Mouse (Mus musculus) CD4-positive helper T cell, adult 2 months (primary cell): ENCODE measurements around the gene Pard3.
A peak's percentile ranks its signal among the peaks of the same experiment; 100 is the strongest.

Experiments used
- DNase-seq: peaks from one replicate; pipeline ENCODE4 v3.0.0-alpha.2; 2012; ENCODE audit warnings: low read depth, missing footprints, low spot score

Pard3 gene

DNA sequence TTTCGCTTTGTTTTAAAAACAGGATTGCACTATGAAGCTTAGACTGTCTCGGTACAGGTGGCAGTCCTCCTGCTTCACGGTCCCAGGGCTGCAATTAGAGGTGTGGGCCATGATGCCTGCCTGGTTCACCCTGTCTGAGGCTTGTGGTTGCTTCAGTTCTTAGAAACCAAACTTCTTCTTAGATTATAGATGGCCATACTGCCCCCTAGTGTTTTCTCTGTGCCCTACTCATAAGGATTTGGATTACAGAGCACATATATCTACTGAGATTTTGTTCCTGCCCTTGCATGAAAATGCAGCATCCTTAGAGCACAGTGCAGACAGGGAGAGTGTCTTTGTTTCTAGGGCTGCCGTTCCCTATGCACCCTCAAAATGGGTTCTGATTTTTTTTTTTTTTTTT lies 114.9 kb downstream of the Pard3 start:
- peak; percentile 49 for DNase-seq

DNA sequence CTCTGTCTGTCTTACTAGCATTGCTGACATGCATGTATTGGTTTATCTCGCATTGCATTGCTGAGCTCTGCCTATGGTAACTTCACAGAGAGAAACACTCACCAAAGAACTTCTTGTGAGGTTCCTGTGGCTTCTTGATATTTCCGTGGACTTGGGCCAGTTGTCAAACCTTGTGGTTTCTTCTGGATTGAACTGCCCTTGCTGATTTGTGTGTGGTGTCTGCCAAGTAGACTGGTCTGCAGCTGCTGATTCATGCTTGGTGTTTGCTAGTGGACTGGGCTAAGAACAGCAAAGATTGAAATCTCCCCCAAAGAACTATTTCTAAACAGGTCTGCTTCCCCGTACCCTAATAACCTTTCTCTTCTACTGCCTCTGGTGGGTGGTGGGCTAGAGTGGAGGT lies 117.6 kb downstream of the Pard3 start:
- no peak for DNase-seq

DNA sequence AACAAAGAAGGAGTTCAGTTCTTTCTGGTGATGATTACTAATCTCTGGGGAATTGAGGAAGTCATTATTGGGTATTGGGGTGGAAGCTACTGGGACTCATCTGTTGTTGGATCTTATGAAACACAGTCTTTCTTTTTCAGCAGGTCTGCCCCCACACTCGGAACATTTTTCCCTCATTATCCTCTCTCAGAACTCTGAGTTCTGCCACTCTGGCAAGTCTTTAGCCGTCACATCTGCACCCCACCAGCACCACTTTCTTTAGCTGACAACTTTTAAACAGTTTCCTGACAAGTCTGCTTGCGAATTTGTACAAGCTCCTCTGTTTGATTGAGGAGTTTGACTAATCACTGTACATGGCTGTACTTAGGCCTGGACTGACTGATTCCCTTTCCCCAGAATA lies 118.4 kb downstream of the Pard3 start:
- no peak for DNase-seq

DNA sequence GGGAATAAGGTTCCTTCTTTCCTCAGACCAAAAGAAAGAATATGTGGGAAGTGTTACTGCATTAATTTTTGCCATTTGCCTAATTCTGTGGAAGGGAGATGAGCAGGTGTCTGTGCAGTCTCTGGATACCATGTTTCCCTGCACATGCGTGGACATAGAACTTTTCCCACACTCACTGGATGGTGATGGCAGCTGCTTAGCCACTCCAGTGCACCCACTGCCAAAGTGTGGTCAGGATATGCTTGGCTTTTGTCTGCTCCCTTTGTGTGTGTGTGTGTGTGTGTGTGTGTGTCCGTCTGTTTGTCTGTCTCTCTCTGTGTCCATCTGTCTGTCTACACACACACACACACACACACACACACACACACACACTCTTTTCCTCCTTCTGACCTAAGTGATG lies 119.8 kb downstream of the Pard3 start:
- DNase-seq = no peak

DNA sequence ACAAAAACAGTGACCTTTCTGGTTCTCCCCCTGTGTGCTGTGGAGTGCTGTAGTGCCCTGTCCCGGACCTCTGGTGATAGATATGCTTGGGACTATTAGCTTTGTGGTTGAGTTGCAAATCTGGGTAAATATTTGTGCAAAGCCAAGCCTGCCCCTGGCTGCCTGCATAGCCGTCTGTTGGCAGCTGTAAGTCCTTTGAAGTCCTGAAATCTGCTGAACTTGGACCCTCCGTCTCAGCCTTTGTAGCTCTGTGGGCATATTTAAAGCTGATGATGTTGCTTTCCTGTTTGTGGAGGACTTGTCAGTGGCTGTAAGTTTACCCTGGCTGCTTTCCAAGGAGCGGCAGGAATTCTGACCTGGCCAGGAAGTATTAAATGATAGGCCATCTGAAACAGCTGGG lies 120.3 kb downstream of the Pard3 start:
- no peak for DNase-seq

DNA sequence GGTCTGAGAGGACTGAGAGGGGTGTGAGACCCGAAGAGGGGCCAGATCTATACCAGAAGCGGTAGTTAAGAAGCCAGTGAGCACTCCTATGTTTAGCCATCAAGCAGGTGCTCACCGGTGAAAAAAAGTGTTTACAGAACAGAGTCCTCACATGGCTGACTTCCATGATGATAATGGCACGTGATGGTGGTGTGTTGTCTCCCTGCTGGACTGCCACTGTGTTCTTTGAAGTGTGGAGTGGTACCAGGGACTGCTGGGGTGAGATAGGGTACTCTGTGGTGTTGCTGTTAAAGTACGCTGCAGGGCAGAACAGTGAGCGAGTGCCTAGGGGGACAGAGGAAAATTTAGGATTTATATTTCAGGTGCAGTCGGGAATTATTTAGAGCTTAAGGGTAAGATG lies 122.2 kb downstream of the Pard3 start:
- DNase-seq = no peak

DNA sequence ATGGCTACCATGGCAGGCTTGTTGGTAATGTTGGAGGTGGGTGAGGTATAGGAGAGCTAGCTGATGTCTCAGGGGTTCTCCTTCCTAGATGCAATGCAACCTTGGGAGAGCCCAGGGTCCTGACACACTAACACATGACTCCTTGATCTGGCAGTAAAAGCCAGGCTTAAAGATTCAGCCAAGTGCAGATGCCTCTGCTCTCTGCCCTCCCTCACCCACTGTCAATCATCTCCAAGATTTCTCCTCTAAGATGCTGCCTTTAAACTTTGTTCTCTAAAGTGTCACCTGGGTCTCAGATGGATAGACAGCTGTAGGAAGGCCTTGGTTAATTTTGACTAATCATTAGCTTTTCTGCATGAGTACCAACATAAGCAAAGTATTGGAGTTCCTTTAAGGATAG lies 125.0 kb downstream of the Pard3 start:
- DNase-seq = no peak

DNA sequence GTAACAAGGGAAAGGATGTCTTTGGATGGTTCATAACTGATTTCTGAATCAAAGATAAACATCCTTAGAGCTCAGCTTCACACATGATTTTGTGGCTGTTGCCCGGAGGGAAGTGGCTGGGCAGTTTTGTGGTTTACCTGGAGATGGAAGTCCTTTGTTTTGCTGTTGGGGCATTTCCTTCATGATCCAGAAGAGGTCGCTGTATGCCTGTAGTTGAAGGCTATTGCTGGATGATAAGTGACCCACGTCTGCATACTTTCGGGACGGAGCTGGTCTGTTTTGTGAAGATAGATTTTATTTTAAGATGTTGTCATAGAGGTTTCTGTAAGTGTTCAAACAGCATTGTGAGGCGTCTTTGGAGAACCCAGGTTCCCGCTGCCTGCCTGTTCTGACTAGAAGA lies 126.7 kb downstream of the Pard3 start:
- peak; percentile 14 for DNase-seq

DNA sequence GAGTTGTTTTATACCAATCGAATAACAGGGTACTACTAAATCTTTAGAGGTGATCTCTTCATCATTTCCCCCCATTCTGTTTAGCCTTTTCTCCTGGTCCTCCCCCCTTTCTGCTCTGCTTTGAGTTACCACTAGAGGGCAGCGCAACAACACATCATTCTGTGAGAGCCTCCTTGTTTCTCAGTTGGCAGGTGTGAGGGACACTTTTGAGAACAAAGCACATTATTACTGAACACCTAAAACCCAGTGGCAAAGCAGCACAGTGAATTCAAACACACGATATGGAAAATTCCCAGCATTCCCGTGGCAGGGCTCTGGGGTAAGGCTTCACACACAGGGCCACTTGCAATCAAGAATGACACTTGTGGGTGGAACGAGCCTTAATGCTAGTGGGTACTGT lies 127.7 kb downstream of the Pard3 start:
- DNase-seq = peak; percentile 27

DNA sequence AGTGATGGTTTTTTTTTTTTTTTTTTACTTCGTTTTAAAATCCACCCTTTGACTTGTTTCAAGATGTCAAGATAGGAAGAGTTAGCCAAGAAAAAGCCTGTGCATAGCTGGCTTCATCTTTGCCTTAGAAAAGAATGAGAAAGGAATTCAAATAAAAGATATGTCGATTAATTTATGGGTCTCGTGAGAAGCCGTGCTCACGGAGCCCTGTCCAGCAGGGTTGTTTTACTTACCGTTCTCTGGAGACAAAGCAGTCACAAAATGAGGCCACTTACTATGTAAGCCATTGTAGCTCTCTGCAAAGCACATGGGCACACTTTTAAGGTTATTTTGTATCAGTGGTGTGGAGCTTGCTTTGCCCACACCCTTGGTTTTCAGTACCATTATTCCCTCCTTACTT lies 128.1 kb downstream of the Pard3 start:
- no peak for DNase-seq

DNA sequence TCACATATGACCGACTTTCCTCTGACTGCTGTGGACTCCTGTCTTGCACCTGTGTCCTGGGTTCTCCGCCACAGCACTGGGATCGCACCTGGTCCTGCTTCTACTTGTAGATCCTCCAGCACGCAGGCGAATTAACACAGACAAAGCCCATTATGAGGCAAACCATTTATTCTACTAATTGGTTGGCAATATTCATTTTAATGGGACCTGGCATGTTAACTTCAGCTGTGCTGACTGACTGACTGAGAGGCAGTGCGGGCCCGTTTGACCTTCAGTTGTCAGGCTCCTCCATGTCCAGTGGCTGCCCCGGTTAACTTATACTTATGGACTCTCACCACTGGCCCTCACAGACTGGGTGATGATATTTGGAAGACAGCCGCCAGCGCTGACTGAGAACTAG lies 128.6 kb downstream of the Pard3 start:
- DNase-seq = no peak

DNA sequence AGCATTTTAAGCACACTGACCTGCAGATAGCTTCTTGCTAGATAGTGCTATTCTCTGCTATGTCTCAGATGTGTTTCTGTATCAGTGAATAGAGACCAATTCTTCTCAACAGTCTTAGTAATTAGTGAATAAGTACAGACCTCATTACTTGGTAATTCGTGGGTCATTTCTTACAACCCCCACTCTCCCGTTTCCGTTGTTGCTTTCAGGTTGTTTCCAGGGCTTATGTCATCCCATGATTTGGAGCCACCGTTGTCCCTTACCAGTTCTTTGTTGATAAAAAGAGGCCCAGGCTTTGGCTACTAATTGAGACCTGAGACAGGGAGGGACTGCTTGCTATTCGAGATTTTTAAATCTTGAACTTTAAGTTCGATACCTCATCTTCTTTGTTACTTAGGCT lies 129.7 kb downstream of the Pard3 start:
- no peak for DNase-seq

DNA sequence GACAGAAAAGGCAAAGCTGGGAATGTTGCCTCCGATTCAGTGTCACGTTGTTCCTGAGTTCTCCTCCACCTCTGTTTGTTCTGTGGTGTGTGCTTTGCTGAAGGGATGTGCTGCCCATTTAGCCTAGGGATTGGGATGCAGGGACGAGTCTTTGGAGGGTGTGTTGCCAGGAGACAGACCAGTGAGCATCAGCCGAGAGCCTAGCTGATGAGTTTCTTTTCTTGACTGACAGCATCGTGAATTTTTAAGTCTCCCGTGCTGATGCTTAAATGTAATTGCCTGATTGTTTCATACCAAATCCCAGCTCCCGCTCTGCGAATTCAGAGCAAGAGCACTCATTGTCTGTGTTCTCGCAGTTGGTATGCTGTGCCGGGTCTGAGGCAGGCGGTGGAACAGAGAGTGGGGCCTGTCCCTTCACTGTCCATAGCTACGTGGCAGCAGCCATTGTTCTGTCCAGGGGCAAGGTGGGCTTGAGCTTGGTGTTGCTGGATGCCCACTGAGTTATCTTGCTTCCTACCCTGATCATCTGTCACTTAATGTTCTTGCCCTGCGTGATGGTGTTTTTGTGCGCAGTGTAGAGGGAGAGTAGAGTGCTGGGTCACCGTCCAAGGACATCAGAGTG lies 131.2 kb downstream of the Pard3 start:
- DNase-seq = no peak

DNA sequence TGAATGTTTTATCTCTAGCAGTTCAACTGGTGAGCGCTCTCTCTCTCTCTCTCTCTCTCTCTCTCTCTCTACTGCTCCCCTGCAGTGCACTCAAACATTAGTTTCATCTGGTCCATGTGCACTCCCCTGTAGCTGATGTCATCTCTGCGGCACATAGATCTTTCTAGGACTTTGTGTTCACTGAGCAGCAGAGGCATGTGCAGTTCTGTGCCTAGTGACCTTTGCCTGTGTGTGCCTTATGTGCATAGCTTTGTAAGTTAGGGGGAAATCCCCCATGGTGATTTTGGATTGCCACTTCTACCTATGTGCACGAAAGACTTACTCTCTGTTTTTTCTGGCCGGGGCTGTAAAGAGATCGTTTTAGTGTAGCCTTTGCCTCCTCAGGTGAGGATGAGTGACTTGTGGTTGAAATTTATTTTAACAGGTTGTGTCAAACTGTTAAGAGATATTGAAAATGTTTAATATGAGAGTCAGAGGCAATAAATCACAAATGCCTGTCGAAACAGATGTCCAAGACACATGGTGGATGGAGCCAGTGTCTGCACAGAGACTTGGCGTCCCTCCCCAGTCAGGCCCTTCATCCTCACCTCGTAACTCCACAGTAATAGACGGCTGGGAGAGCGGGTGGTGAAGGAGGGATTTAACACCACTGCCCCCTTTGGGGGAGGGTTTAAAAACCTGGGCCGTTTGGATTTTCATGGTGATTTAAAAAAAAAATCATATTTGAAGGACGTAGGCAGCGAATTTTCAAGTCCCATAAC lies 133.0 kb downstream of the Pard3 start:
- no peak for DNase-seq

DNA sequence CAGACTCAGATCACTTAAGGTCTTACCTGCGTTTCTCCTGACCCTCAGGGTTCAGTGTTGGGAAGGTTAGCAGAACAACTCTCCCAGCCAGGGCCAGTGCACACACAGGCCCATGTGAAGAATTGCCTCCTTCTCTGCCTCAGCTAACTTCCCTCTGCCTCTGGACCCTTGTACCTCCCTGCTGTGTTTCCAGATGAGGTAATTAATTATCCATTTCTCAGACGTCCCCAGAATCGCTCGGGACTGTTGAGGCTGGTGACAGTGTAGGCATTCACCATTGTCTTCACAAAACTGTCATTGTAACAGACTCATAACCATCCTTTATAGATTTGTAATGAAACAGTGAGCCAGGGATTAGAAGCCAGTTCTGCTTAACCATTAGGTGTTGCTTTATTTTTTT lies 143.8 kb downstream of the Pard3 start:
- no peak for DNase-seq

DNA sequence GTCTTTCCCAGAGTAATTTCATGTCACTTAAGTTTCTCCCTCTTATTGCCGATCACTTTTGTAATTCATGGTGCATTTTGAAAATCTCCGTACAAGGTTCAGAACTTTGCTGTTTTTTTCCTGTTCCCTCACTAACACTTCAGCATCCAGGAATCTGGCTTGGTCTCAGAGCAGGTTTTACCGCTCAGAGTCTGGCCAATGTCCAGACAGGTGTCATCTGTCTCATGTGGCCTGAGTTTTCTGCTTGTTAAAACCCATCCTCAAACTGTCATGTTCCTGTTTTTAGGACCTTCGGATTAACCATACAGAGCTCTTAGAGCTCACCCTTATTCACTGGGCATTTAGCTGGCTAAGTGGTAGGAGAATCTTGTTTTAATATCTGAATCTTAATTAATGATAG lies 146.9 kb downstream of the Pard3 start:
- DNase-seq = no peak

DNA sequence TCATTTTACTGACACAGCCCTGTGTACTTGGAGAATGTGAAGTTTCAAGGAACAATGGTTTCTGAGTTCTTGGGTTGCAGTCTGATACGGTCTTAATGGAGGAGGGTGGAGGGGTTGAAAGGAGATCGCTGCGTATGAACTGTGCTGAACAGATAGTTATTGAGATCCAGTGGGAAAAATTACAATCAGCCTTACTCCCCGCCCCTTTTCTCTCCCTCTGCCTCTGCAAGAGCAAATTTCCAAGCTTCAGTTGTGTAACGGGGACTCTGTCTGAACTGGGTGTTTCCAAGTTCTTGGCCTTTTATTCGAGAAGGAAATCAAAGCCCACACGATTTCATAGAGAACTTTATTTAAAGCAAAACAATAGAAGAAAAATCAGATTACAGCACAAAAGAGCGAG lies 150.6 kb downstream of the Pard3 start:
- DNase-seq = no peak

DNA sequence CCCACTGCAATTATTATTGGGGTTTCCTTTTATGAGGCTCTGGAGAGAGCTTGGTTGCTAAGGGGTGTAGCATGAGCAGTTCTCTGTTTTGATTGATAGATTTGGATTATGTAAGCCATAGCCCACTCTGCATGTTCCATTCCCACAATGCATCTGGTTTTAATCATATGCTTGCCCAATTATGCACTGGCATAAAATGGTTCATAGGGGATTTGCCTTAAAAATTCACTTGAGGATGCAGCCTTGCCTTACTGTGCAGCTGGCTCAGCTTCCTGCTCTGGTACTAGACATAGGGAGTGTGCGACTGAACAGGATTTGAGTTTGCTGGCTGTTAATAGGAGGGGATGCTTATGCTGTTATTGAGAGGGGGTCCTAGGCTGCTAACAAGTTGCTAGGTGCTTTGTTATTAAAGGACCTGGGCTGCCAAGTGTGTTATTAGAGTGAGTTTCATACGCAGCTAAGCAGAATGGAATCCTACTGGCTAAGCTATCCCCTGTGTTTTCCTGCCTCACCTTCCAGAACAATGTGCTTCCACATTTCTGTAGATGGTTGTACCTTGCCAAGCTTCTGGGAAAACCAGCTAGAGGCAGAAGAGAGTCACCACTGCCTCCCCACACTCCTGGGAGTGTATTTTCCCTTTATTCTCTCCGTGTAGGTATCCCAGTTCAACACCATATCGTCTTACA lies 151.2 kb downstream of the Pard3 start:
- DNase-seq = no peak

DNA sequence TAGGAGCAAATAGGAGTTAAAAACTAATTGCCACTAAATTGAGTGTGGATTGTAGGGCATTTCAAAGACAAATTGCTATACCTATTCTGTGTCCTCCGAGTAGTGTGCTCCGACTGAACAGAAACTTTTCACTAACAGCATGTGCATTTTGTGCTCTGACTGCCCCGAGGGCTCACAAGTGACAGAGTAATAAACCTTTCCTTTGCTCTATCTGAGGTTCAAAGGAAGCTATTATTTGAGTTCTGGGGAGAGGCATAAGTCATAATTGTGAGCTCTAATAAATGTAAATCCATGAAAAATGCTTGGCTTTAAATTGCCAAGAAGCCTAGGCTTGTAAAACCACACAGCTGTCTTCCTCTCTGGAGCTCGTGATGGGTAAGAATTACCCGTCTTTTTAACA lies 156.5 kb downstream of the Pard3 start:
- no peak for DNase-seq

DNA sequence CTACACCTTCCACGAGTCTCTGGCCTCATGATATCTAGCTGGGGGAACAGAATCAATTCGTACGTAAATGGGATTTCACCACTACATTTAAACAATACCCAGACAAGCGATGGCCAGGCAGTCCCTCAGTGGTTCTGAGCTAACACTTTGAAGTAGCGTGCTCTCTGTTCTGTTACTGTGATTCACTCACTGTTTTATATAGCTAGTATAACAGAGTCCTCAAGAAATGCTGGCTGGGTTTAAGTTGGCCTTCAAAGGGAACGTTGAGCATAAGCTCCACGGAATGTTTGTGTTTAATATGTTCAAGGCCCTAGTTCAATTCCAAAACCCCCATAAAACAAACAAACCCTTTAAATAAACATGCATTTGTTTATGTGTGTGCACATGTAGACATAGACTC lies 156.9 kb downstream of the Pard3 start:
- DNase-seq = no peak

DNA sequence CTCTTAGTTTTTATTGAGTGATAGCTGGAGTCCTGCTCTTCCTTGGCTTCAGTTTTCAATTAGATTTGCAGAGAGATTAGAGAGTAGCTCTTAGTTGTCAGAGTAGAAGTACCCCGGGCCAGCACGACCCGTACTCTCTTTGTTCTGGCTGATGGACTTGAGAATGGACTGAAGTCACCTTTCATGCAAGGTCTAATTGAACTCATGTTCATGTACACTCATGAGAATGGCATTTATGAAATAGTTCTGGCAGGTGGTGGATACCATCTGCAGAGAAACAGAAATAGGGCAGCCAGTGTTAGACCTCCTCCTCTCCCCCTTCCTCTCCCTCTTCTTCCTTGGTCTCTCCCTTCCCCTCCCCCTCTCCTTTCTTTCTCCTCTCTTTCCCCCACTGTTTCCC lies 158.7 kb downstream of the Pard3 start:
- no peak for DNase-seq

DNA sequence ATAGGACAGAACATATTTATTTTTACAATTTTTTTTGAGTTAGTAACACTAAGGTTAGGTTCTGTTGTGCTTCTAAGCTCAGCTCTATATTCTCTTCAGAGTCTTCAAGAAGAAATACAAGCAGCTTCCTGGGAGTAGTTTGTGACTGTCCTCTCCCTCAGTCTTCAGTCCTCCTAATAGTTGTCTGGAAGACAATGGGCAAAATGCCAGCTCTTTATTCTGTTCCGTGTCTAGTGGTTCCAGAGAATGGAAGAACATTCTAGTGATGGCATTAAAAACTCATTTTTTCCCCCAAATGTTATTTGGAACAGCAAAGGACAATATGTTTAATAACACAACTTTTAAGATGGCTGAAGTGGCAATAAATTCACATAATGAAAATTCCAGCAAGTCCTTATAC lies 163.3 kb downstream of the Pard3 start:
- no peak for DNase-seq

DNA sequence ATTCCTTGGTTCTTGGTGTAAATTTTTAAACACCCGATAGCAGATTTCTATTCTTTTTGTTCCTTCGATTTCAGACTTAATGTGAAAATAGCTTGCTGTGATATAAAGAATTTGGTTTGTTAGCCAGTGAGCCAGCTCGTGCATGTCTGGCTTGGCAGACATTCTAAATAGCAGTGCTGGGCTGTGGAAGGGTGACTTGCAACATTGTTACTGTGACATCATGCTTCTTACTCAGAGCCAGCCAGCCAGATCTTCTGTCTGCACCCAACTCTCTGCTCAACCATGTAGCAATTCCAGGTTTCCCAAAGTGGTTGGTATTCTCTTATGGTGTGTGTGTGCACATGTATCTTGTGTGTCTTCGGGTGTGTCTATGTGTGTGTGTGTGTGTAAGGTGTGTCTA lies 163.7 kb downstream of the Pard3 start:
- DNase-seq = no peak
